27 mouse cellular contexts compared by ENCODE assay signal in the genomic region with DNA sequence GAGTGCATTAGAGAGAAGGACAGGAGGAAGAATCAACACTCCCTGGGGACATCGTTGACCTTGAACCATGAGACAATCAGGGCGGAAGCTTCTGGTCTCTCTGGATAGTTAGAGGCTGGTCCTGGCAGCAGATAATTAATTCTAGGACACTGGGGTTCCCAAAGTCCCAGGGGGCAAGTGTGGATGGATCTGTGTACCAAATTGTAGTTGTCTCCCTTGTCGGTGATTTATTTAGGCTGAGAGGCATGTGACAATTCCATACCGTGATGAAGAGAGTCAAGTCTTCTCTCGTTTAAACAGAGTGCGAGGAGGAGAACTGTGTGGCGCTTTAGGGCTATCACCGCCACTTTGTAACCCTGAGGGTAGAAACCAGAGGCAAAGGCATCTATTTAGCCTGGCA.
"Had no signal": no experiment of that assay in that cellular context is flagged by ENCODE, and none has a peak within 500 bp of the region (broad histone marks: within the 10 kb centered on the region; RNA-seq: fewer than 3 reads in every experiment).

No protein-coding gene starts in this region.

- DNase-seq: left cerebral cortex, postnatal 4 days; liver; liver, embryonic 13.5 days; liver, postnatal 0 days; lung, adult 18-20 months; lung, adult 2 months; lung, embryonic 14.5 days; lung, postnatal 10 days; lung, postnatal 14 days; lung, postnatal 36 days; lung, postnatal 4 days; midbrain, embryonic 14.5 days had no signal

- H3K9me3 ChIP-seq: limb, embryonic 10.5 days; limb, embryonic 12.5 days; limb, embryonic 13.5 days; limb, embryonic 15.5 days; liver, embryonic 12.5 days; liver, embryonic 13.5 days; liver, embryonic 15.5 days; lung, embryonic 15.5 days; megakaryocyte, embryonic 14.5 days; midbrain, embryonic 10.5 days; midbrain, embryonic 12.5 days; midbrain, embryonic 13.5 days; midbrain, embryonic 15.5 days had no signal

- H3K4me3 ChIP-seq: limb, embryonic 10.5 days; limb, embryonic 12.5 days; limb, embryonic 13.5 days; limb, embryonic 15.5 days; liver, embryonic 12.5 days; liver, embryonic 13.5 days; liver, embryonic 15.5 days; lung, embryonic 15.5 days; megakaryocyte, embryonic 14.5 days; midbrain, embryonic 10.5 days; midbrain, embryonic 12.5 days; midbrain, embryonic 13.5 days; midbrain, embryonic 15.5 days; myocyte had no signal

- H3K27ac ChIP-seq: limb, embryonic 10.5 days; limb, embryonic 12.5 days; limb, embryonic 13.5 days; limb, embryonic 15.5 days; liver, embryonic 12.5 days; liver, embryonic 13.5 days; liver, embryonic 14.5 days; liver, embryonic 15.5 days; lung, embryonic 15.5 days; macrophage; midbrain, embryonic 10.5 days; midbrain, embryonic 12.5 days; midbrain, embryonic 13.5 days; midbrain, embryonic 15.5 days had no signal

- H3K27me3 ChIP-seq: limb, embryonic 12.5 days; limb, embryonic 13.5 days; limb, embryonic 15.5 days; liver, embryonic 12.5 days; liver, embryonic 13.5 days; liver, embryonic 15.5 days; lung, embryonic 15.5 days; midbrain, embryonic 13.5 days; midbrain, embryonic 15.5 days had no signal

- H3K4me1 ChIP-seq: limb, embryonic 12.5 days; megakaryocyte, embryonic 14.5 days had no signal

- H3K36me3 ChIP-seq: limb, embryonic 10.5 days; limb, embryonic 12.5 days; limb, embryonic 13.5 days; limb, embryonic 15.5 days; liver, embryonic 12.5 days; liver, embryonic 13.5 days; liver, embryonic 15.5 days; lung, embryonic 15.5 days; midbrain, embryonic 10.5 days; midbrain, embryonic 12.5 days; midbrain, embryonic 13.5 days; midbrain, embryonic 15.5 days had no signal
